Mouse (Mus musculus) T-cell, adult 2 months (primary cell): Measurements from ENCODE around the gene Ngef.
"Not testable (repeated sequence)": the region's sequence is repeated elsewhere in the genome, so short reads cannot be mapped to it uniquely, and the experiment has no call there.

Experiments used
- DNase-seq: peaks from one replicate; pipeline ENCODE4 v3.0.0; 2022; ENCODE audit warnings: low spot score

Ngef gene

DNA sequence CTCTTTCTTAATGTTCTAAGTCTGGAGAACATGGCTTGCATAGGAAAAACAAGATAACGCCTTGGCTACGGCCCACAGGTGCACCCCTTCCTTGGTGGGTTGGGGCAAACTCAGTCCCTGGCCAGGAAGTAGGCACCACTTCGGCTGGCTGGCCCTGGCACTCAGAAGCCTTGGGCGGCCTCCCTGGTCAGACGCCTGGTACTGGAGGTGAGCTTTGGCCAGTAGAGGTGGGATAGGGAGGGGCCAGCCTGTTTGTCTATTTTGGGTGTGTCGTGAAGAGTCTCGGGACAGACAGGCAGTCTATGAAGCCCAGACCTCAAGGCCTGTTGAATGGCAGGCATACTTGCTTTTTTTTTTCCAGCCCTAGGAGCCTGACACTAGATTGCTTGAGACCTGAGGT lies 101.1 kb downstream of the Ngef start:
- DNase-seq = no peak

DNA sequence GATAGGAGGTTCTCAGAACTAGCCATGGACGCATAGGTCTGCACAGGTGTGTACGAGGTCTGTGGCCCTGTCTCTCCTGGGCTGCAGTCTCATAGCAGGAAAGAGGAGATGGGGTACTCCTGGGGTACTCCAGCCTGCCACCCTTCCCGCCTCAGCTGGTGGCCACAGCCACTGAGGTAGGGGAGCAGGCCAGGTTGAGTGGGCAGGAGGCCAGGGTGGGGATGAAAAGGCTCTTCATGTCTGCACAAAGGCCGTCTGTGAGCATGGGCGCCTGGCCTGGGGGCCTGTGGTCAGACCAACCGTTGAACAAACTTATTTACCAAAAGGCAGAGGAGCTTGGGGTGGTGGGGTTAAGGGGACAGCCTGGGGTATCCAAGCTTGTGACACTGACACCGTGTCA lies 101.8 kb downstream of the Ngef start:
- no peak for DNase-seq

- DNase-seq = not testable (repeated sequence)
Measured at GRCm38 (mm10) chr1:87469971-87470370, 103.7 kb downstream of the Ngef start, which contains the start of gene Snorc. Gene Snorc (plus strand): TSS chr1:87470271.

DNA sequence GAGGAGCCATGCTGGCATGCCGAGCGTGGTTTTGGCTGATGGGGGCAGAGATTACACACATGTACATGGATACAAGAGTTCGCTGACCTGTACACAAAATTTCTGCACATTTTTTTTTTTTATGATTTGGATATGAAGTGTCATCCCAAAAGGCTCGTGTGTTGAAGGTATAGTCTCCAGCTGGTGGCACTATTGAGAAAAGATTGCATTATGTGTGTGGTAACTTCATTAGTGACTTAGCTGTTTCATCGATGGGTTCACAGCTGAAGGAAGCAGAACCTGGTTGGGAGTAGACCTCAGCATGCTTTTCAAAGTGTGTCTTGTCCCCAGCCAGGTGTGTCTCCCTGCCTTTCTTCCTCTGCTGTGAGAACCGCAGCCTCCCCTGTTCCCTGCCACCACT lies 105.3 kb downstream of the Ngef start:
- DNase-seq = no peak

GRCm38 (mm10) chr1:87467469-87467868 lies 106.2 kb downstream of the Ngef start:
- DNase-seq = no peak

- DNase-seq = not testable (repeated sequence)
Measured at GRCm38 (mm10) chr1:87459856-87460255, 113.8 kb downstream of the Ngef start.

DNA sequence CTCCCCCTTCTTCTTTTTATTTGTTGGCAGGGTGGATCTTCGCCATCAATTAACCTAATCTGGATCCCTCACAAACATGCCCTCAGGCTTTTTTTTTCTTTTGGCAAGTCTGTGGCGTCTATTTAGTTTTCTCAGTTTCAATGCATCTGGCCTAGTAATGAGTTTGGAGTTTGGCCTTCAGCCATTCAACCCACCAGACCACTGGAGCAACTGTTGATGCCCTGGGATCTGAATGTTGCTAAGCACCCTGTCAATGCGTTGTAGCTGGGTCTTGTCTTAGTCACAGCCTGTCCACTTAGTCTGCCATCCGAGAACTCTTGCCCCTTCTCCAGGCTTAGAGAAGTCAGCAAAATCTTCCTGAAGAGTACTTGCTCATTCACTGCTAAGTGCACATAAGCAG lies 115.6 kb downstream of the Ngef start:
- DNase-seq = no peak

- DNase-seq = no peak
Measured at GRCm38 (mm10) chr1:87456425-87456824, 117.2 kb downstream of the Ngef start.

GRCm38 (mm10) chr1:87449432-87449831 lies 124.2 kb downstream of the Ngef start:
- DNase-seq = no peak

DNA sequence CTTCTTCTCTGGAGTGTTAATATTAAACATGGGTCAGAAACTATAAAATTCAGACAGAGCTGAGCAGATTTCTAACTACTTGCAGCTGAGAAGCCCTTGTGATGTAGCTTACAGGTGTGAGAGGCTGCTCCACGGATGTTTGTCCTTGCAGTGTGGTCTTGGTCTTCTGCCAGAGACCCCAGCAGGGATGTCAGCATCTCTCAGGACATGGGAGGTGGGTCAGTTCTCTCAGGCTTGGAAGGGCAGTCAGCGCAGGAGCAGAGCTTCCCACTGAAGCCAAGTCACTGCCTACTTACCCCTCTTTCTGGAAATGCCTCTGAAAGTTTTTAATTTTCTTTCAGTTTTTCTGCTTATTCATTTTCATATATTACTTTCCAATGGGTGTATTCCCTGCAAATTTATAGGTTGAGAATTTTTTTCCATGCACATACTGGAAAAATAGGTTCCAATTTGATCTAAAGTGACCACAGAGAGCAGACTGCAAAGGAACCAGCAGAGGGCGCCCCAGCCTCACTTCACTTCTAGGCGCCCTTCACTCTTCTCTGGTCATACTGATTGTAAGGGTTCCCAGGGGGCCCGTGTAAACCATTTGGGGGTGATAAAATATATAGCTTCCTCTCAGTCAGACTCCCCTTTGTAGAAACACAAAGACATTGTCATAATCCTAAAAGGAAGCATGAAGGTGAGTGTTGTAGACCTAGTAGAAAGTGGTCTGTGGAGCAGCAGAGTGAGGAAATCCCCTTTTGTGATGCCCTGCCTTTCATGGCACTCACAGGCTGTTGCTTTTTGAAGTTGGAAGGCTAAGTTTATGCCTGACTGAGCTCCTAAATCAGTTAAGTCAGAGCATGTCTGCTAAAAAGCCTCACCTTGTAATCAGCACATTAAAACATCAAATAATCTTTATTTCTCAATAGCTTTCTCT lies 126.2 kb downstream of the Ngef start:
- DNase-seq = peak; percentile 34

DNA sequence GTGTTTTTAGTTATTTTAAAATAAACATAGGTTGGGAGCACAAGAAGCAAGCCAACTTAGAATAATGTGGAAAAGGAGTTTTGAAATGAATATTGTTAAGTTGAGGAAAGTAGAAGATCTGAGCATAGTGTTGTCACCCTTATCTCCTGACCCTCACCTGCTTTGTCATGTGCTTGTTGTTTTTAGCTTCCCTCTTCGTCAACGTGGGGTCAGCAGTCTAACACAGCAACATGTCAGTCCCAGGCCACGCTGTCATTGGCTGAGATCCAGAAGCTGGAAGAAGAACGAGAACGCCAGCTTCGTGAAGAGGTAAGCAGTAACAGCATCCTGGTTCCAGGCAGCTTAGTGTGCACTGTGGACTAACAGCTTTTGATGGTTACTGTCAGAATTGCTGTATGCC lies 137.1 kb downstream of the Ngef start:
- no peak for DNase-seq

DNA sequence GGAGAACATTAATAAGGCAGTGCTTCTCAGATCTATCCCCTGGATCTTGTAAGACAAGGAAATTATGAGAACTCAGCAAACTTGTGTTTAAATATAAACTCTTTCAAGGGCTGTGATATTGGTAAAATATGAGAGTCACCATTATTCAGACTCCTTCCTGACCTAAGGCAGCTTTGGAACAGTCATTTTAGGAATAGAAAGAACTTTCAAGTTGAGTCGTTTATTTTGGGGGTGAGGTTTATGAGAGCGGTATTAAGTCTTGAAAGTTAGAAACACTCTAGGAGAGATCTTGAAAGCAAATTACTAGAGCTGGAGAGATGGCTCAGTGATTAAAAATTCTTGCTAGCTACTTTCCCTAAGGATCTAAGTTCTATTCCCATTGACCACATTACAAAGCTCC lies 138.5 kb downstream of the Ngef start:
- no peak for DNase-seq
